Mouse (Mus musculus) forebrain, embryonic 14.5 days (tissue): Measurements from ENCODE around the gene Olfr1367. TPM values are rescaled to one million over a fixed set of nuclear protein-coding genes. Genes with fewer than 3 reads are reported as not detected.

Experiments
- ATAC-seq: fragments of 200-750 bp; cut with Nextera tagmentation; 2 replicates; pipeline ENCODE4 v1.8.0; 2017; ENCODE audit warnings: mild to moderate bottlenecking, moderate library complexity
- DNase-seq: peaks from one replicate; pipeline ENCODE4 v3.0.0-alpha.2; 2015; ENCODE audit warnings: low spot score
- H3K27ac ChIP-seq: fragments of 300-500 bp; sonication (generic); 2 replicates; pipeline ENCODE4 v1.5.1; 2014; ENCODE audit warnings: low read depth, mild to moderate bottlenecking, control low read depth, low read length, moderate library complexity
- H3K27me3 ChIP-seq: fragments of 300-500 bp; sonication (generic); replicated peaks from 2 replicates; pipeline ENCODE4 v1.6.1; 2014; ENCODE audit warnings: low read length, control low read depth, mixed read lengths; ENCODE audit not compliant: control insufficient read depth, insufficient read depth
- H3K36me3 ChIP-seq: fragments of 300-500 bp; sonication (generic); 2 replicates; pipeline ENCODE4 v1.6.1; 2014; ENCODE audit warnings: low read length, control low read depth; ENCODE audit not compliant: control insufficient read depth, insufficient read depth
- H3K4me1 ChIP-seq: fragments of 300-500 bp; sonication (generic); 2 replicates; pipeline ENCODE4 v1.6.1; 2014; ENCODE audit warnings: antibody characterized with exemption, low read length, control low read depth; ENCODE audit not compliant: control insufficient read depth, insufficient read depth
- H3K4me2 ChIP-seq: fragments of 300-500 bp; sonication (generic); 2 replicates; pipeline ENCODE4 v1.6.1; 2014; ENCODE audit warnings: mild to moderate bottlenecking, control low read depth, low read length
- H3K4me3 ChIP-seq: fragments of 300-500 bp; sonication (generic); 2 replicates; pipeline ENCODE4 v1.5.1; 2014; ENCODE audit warnings: low read depth, low read length, control low read depth
- H3K9ac ChIP-seq: fragments of 300-500 bp; sonication (generic); 2 replicates; pipeline ENCODE4 v1.6.1; 2014; ENCODE audit warnings: mild to moderate bottlenecking, low read length, control low read depth, moderate library complexity
- H3K9me3 ChIP-seq: fragments of 300-500 bp; sonication (generic); replicated peaks from 2 replicates; pipeline ENCODE4 v1.6.1; 2016; ENCODE audit warnings: low read length, control low read depth, mixed read lengths; ENCODE audit not compliant: control insufficient read depth
- WGBS: fragments of 180-500 bp; shearing (Covaris S2); extraction: QIAGEN DNeasy Blood & Tissue Kit; methylation state at CpG from one replicate; pipeline ENCODE4 v1.1.7; 2014; 5-methylcytosine and 5-hydroxymethylcytosine counted together
- polyA plus RNA-seq: library from polyadenylated mRNA; unstranded; fragments of >200 nt; fragmentation: Nextera tagmentation; extraction: Ambion mirVana; gene quantifications from 2 replicates; pipeline ENCODE4 v1.2.1, GENCODE M21; 2014

Olfr1367 gene
- not detected in 2 replicates for polyA plus RNA-seq

DNA sequence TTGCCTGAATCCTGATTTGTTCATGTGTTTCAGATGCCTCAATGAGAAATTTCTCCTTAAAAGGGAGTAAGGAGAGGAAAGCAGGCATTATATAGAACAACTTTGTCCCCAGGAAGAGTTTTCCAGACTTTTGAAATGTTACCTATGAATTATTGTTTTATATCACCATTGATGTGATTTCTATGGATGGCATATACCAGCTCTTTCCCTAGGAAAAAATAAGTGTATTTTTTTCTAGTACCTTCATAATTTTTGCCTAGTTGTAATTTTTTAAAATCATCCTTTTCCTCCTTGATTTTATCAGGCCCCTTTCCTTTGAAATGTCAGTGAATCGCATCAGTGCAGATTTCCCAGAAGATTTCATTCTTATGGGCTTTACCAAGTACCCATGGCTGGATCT, at the start of gene Olfr1367:
Olfr1367 (plus strand) TSS at position 301 of the 400 bp plus-strand sequence.
- Histone ChIP-seq H3K9ac (no peak within 1 kb of the TSS), H3K4me2 (no peak within 1 kb of the TSS), H3K4me1 (no peaks in the 10 kb centered on the region), H3K4me3 (no peak within 1 kb of the TSS), H3K27me3 (no peaks in the 10 kb centered on the region), H3K27ac (no peak within 1 kb of the TSS), H3K9me3 (no peaks in the 10 kb centered on the region), H3K36me3 (no peaks in the 10 kb centered on the region)
- DNase-seq (no peak), ATAC-seq (no peak)
- WGBS = 88% methylated on average over 1 of the region's 1 CpGs

DNA sequence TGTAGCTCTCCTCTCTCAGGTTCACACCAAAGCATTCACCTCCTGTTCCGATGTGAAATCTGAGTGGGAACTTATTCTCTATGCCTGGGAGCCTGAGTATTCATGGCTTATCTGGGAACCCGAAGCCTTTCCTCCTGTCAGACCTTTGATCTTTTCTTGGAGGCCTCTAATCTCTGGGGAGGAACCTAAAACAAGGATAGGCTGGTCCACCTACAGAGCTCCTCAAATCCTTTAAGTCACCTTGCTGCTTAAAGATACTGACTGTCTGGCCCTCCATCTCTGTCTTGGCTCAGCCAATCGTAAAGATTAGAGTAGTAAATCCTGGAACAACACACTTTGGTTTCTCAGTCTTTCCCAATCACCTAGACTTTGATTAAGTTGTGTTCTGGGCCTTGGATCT, 48.2 kb upstream of the Olfr1367 start:
- no peak for ATAC-seq
- 37% methylated on average over 3 of the region's 3 CpGs for WGBS

DNA sequence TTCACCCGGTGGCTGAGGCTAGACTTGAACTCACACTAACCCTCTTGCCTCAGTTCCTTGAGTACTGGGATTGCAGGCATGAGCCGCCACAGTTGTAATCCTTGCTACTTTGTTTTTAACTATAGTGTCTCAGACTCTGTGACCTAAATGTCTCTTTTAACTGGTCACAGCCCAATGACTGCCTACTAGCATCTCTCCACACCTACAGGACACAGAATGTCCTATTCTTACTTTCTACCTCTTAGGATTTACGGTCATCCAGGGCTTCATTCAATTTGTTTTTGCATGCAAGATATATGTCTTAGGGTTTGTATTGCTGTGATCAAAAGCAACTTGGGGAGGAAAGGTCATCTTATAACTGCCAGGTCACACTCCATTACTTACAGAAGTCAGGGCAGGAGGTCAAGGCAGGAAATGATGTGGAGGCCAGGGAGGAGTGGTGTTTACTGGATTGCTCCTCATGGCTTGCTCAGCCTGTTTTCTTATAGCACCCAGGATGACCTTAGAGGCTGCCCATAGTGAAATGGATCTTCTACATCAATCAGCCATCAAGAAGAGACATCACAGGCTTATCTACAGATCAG, 42.1 kb upstream of the Olfr1367 start:
- no peak for ATAC-seq
- Histone ChIP-seq H3K4me2 (no peak overlapping the region), H3K36me3 (no peaks in the 10 kb centered on the region), H3K9me3 (no peaks in the 10 kb centered on the region), H3K4me1 (no peaks in the 10 kb centered on the region), H3K4me3 (no peak overlapping the region), H3K27me3 (no peaks in the 10 kb centered on the region), H3K9ac (no peak overlapping the region), H3K27ac (no peak overlapping the region)
- 78% methylated on average over 3 of the region's 3 CpGs for WGBS
- no peak for DNase-seq

More for the DNA sequence above, 48.2 kb upstream of the Olfr1367 start:
- DNase-seq = no peak
- no peaks in the 10 kb centered on the region for H3K36me3 ChIP-seq
- no peak overlapping the region for H3K4me2 ChIP-seq
- no peaks in the 10 kb centered on the region for H3K4me1 ChIP-seq
- no peaks in the 10 kb centered on the region for H3K9me3 ChIP-seq
- H3K9ac ChIP-seq = no peak overlapping the region
- no peak overlapping the region for H3K4me3 ChIP-seq
- no peak overlapping the region for H3K27ac ChIP-seq
- no peaks in the 10 kb centered on the region for H3K27me3 ChIP-seq

DNA sequence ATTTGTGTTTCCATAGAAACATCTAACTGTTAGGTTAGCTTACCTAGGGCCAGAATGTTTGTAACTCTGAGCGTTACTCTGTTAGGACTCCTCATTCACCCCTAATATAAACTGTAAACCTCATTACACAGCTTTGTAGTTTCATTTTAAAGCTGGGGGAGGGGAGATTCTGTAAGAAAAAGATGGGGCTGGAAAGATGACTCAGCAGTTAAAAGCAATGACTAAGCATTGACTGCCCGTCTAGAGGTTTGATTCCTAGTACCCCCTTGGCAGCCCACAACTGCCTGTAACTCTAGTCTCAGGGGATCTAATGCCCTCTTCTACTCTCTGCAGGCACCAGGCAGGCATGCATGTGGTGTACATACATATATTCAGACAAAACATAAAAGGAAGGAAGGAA, 36.9 kb upstream of the Olfr1367 start:
- no peak overlapping the region for H3K27ac ChIP-seq
- no peaks in the 10 kb centered on the region for H3K36me3 ChIP-seq
- no peak overlapping the region for H3K4me2 ChIP-seq
- H3K27me3 ChIP-seq = no peaks in the 10 kb centered on the region
- WGBS = 69% methylated on average over 2 of the region's 2 CpGs
- H3K9ac ChIP-seq = no peak overlapping the region
- ATAC-seq = no peak
- H3K4me1 ChIP-seq = no peaks in the 10 kb centered on the region
- DNase-seq = no peak
- H3K4me3 ChIP-seq = no peak overlapping the region
- no peaks in the 10 kb centered on the region for H3K9me3 ChIP-seq

DNA sequence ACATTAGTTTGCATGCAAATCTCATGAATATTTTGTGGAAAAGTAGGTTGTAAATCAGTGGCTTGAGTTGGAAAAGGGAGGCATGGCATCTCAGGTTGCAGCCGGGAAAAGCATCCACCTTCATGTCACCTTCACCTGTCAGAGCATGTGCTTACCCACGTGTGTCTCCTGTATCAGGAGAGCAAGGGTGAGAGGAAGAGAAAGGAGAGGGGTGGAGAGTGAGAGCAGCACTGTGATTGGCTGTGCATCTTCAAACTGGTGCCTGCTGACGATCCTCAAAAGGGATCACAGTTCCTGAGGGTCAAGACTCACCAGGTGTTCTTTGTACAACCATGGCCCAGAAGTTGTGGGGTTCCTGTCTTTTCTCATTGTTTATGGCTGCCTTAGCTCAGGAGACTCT, 34.8 kb upstream of the Olfr1367 start, which contains the start of gene Gpx6:
Gpx6 (plus strand) TSS at position 200 of the 400 bp plus-strand sequence.
- no peaks in the 10 kb centered on the region for H3K4me1 ChIP-seq

DNA sequence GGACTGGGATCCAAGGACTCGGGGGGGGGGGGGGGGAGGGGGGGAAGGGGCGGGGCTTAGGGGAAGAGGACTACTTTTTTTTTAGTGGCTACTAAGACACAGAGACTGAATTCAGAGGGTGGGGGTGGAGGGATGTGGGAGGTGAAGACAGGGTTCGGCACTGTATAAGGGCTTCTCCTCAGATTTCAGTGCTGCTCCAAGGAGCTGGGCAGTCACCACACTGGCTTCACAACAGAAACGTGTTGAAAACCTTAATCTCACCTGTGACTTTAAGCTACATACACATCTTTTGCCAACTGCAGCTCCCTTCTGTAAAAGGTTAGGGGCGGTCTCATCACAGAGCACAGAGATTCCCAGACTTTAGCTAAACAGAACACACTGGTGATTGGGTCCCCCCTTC, 33.9 kb upstream of the Olfr1367 start:
- Histone ChIP-seq H3K27me3 (no peaks in the 10 kb centered on the region), H3K9ac (no peak overlapping the region), H3K4me1 (no peaks in the 10 kb centered on the region), H3K36me3 (no peaks in the 10 kb centered on the region), H3K4me2 (no peak overlapping the region), H3K9me3 (no peaks in the 10 kb centered on the region), H3K4me3 (no peak overlapping the region), H3K27ac (no peak overlapping the region)
- no peak for DNase-seq
- WGBS = 54% methylated on average over 3 of the region's 5 CpGs
- no peak for ATAC-seq

More for the DNA sequence above, 34.8 kb upstream of the Olfr1367 start, which contains the start of gene Gpx6:
- no peak within 1 kb of the TSS for H3K9ac ChIP-seq
- 0 out of 2 replicates have a peak, but pooled peaks have one; percentile 15 for ATAC-seq
- H3K36me3 ChIP-seq = no peaks in the 10 kb centered on the region
- WGBS = 15% methylated on average over 3 of the region's 3 CpGs
- no peak within 1 kb of the TSS for H3K4me3 ChIP-seq
- no peak for DNase-seq
- no peaks in the 10 kb centered on the region for H3K9me3 ChIP-seq
- no peak within 1 kb of the TSS for H3K27ac ChIP-seq
- no peak within 1 kb of the TSS for H3K4me2 ChIP-seq
- H3K27me3 ChIP-seq = no peaks in the 10 kb centered on the region

DNA sequence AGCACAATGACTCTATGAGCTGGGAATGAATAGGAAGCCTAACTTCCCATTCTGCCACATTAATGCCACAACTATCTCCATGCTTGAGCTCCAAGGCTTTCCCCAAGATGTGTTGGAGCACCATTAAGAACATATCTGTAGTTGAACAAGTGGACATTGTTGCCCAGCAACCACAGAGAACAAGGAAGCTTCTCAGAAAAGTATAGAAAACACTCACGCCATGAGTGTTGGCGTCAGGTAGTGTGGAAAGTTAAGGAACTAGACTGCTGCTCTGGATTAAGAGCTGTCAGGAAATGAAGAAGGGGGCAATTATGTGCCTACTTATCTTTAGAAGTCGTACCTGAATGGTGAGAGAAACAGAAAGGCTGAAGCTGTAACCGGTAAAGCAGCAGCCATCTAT, 32.8 kb upstream of the Olfr1367 start:
- Histone ChIP-seq H3K27ac (no peak overlapping the region), H3K4me2 (no peak overlapping the region), H3K4me1 (no peaks in the 10 kb centered on the region), H3K27me3 (no peaks in the 10 kb centered on the region), H3K9me3 (no peaks in the 10 kb centered on the region), H3K36me3 (no peaks in the 10 kb centered on the region), H3K9ac (no peak overlapping the region), H3K4me3 (no peak overlapping the region)
- ATAC-seq = no peak
- 87% methylated on average over 4 of the region's 4 CpGs for WGBS
- DNase-seq = no peak

DNA sequence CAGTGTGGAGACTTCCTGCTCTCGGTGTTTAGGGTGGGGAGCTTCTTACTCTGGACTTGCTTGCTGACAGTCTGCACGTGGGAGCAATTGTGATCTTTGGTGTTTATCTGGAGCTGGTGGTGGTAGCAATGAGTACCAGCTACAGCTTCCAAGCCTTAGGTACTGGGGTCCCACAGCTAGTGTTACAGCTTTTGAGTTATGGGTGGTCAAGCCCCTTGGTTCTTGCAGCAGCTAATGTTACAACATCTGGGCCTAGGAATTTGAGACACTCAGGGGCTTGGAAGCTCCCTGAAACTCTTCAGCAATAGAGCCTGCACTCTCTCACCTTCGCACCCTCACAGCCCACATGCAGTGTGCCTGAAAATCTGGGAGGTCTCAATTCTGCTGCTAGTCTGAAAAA, 26.4 kb upstream of the Olfr1367 start:
- whole genome bisulfite sequencing = 76% methylated on average over 3 of the region's 3 CpGs
- Histone ChIP-seq H3K4me3 (no peak overlapping the region), H3K27ac (no peak overlapping the region), H3K9ac (no peak overlapping the region), H3K36me3 (no peaks in the 10 kb centered on the region), H3K4me1 (peaks cover 3% of the 10 kb centered on the region; the same call in 1 of the 2 replicates), H3K27me3 (no peaks in the 10 kb centered on the region), H3K4me2 (no peak overlapping the region), H3K9me3 (no peaks in the 10 kb centered on the region)
- no peak for ATAC-seq
- DNase-seq = no peak

DNA sequence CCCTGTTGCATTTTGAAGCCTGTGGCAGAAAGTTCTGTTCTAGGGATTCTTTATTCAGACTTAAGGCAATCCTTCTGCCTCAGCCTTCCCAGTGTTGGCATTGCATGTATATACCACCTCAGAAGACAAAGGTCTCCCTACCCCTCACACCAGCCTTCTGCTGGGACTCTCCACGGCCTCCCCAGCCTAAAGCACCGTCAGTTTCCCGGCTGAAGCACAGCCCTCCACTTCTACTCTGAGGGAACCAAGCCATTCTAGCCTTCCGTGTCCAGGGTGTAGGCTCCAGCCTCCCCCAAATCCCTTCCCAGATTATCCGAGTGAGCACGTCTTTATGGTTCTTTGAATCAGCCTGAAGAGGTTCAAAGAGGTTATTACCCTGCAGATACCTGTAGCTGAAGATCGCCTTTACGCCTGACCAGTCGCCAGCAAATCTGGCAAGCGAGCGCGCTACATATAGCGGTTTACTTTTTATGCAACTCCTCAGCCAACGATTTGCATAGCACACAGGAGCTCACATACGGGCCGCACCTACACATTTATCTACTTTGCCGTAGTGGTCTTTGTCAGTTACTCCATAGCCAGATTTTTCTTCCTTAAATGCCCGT, 24.7 kb upstream of the Olfr1367 start:
- 2% methylated on average over 18 of the region's 18 CpGs for WGBS
- no peak for ATAC-seq
- H3K27me3 ChIP-seq = no peaks in the 10 kb centered on the region

More for the DNA sequence above, 24.7 kb upstream of the Olfr1367 start:
- Histone ChIP-seq H3K4me3 (peak overlapping the region; percentile 24), H3K27ac (no peak overlapping the region), H3K4me1 (peaks cover 3% of the 10 kb centered on the region; the same call in 1 of the 2 replicates), H3K4me2 (peak overlapping the region; percentile 42), H3K36me3 (no peaks in the 10 kb centered on the region), H3K9me3 (no peaks in the 10 kb centered on the region), H3K9ac (peak overlapping the region; percentile 26)
- DNase-seq = peak; percentile 17
